Mouse (Mus musculus) heart, embryonic 10.5 days (tissue): ENCODE measurements at regions not wholly inside any gene's neighbourhood (a gene's known extent, or its start where the extent isn't known, plus 50 kb on each side); places are given as distances from the start of the nearest gene placed in this dataset.

Experiments
- DNase-seq: peaks from one replicate; pipeline ENCODE4 v3.0.0-alpha.2; 2017; ENCODE audit warnings: low spot score
- H3K27ac ChIP-seq: fragments of 300-500 bp; sonication (generic); 2 replicates; pipeline ENCODE4 v1.5.1; 2016; ENCODE audit warnings: mild to moderate bottlenecking
- H3K27me3 ChIP-seq: fragments of 300-500 bp; sonication (generic); 2 replicates; pipeline ENCODE4 v1.6.1; 2016; ENCODE audit warnings: mild to moderate bottlenecking; ENCODE audit not compliant: poor library complexity, insufficient read depth, severe bottlenecking
- H3K36me3 ChIP-seq: fragments of 300-500 bp; sonication (generic); 2 replicates; pipeline ENCODE4 v1.6.1; 2016; ENCODE audit warnings: mild to moderate bottlenecking, moderate library complexity
- H3K4me1 ChIP-seq: fragments of 300-500 bp; sonication (generic); 2 replicates; pipeline ENCODE4 v1.6.1; 2016; ENCODE audit warnings: mild to moderate bottlenecking
- H3K4me3 ChIP-seq: fragments of 300-500 bp; sonication (generic); 2 replicates; pipeline ENCODE4 v1.5.1; 2016; ENCODE audit warnings: mild to moderate bottlenecking, moderate library complexity
- H3K9me3 ChIP-seq: fragments of 300-500 bp; sonication (generic); 2 replicates; pipeline ENCODE4 v1.6.1; 2016; ENCODE audit warnings: mild to moderate bottlenecking, moderate library complexity
- WGBS: fragments of 180-500 bp; shearing (Covaris S2); methylation state at CpG from one replicate; pipeline ENCODE4 v1.1.7; 2016; 5-methylcytosine and 5-hydroxymethylcytosine counted together

DNA sequence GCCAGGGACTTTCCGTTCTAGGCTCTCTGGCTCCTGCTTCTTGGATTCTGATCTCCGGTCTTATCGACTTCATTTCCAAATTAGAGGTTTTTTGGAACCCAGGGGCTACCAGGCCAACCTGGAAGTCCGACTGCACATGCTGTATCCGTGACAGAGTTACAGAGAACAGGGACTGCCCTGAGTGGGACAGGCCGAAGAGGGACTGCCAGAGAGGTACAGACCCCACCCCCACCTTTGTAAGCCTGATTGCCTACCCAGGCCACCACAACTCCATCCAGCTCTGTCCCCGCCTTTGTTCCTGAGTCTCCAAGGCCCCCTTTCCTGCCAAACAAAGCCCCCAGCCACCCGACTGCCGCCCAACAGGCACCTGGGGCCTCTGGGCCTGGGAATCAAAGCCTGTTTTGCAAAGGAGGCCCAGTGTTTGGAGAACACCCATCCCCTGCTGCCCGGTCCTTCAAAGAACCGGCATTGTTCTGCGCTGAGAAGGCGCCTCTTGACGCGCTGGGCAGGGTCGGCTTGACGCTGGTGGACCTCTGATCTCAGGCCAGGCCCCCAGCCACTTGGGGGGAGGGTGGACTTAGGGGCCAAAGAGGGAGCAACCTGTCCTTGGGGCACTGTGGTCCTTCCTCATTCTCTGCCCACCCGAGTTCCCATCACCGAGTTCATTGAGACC is 64.4 kb upstream of the Slc2a1 start:
- WGBS, result 56% methylated on average over 19 of the region's 19 CpGs
- Histone ChIP-seq H3K27me3 (no peaks in the 10 kb centered on the region), H3K27ac (peak overlapping the region; percentile 86), H3K36me3 (no peaks in the 10 kb centered on the region), H3K4me3 (no peak overlapping the region), H3K4me1 (peaks cover 33% of the 10 kb centered on the region), H3K9me3 (no peaks in the 10 kb centered on the region)
- no peak for DNase-seq

DNA sequence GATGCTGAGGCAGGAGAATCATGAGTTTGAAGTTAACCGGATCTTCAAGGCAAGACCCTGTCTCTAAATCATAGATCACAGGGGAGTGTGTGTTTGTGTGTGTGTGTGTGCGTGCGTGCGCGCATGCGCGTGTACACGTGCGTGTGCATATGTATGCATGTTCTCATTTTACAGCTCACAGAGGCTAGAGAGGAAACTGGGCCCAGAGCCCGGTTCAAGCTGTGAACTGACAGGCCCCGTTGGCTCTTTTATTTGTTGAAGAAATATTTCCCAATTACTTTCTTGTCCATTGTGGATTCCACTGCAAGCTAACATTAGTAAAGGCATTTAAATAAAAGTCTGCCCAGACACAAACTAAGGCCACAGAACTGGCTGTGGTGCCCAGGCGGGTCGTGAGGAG is 63.7 kb upstream of the Slc2a1 start:
- DNase-seq, result no peak
- H3K36me3 ChIP-seq, result no peaks in the 10 kb centered on the region
- H3K4me3 ChIP-seq, result no peak overlapping the region
- no peaks in the 10 kb centered on the region for H3K27me3 ChIP-seq
- no peaks in the 10 kb centered on the region for H3K9me3 ChIP-seq
- H3K4me1 ChIP-seq, result peaks cover 37% of the 10 kb centered on the region
- peak overlapping the region; percentile 86 for H3K27ac ChIP-seq
- 94% methylated on average over 13 of the region's 13 CpGs for WGBS

DNA sequence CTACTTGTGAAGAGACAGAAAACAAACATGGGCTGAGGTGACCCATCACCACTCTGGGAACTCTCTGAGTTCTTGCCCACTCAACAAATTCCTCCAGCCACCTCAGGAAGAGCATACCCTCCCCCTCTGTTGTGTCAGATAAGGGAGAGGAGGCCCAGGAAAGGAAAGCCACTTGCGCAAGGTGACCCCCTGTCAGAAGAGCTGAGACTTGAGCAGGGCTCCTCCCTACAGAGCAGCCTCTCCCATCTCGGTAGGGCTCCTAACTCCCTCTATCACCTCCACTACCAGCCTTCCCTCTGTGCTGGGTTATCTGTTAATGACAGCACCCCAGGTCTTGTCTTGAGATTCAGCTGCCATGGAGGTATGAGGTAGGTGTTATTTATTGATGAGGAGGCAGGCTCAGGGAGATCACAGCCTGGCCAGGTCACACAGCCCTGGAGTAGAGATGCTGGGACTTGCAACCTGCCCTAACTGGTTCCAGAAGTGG is 57.6 kb upstream of the Slc2a1 start:
- DNase-seq, result peak; percentile 94
- peak overlapping the region; percentile 88 for H3K27ac ChIP-seq
- WGBS, result 34% methylated on average over 2 of the region's 2 CpGs
- H3K4me3 ChIP-seq, result peak overlapping the region; percentile 31
- H3K9me3 ChIP-seq, result no peaks in the 10 kb centered on the region
- no peaks in the 10 kb centered on the region for H3K27me3 ChIP-seq
- no peaks in the 10 kb centered on the region for H3K36me3 ChIP-seq
- H3K4me1 ChIP-seq, result peaks cover 59% of the 10 kb centered on the region

DNA sequence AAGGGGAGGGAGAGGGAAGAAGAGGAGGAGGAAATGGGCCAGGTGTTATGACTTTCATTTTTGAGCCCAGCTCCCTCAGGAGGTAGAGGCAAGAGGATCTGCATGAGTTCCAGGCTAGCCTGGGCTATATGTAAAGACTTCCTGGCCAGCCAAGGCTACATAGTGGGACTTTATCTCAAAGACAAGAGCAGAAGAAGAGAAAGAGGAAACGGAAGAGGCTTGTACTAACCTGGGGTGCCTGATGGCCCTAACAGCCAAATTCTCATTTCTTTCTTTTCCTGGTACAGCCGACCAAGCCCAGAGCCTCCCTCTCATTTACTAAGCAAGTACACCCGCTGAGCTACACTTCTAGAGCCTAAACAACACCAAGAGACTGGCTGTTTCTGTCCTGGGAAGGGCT is 56.0 kb upstream of the Slc2a1 start:
- peak overlapping the region; percentile 62 for H3K27ac ChIP-seq
- 74% methylated on average over 3 of the region's 3 CpGs for WGBS
- H3K27me3 ChIP-seq, result no peaks in the 10 kb centered on the region
- H3K36me3 ChIP-seq, result no peaks in the 10 kb centered on the region
- no peak overlapping the region for H3K4me3 ChIP-seq
- no peak for DNase-seq
- peaks cover 58% of the 10 kb centered on the region for H3K4me1 ChIP-seq
- H3K9me3 ChIP-seq, result no peaks in the 10 kb centered on the region

DNA sequence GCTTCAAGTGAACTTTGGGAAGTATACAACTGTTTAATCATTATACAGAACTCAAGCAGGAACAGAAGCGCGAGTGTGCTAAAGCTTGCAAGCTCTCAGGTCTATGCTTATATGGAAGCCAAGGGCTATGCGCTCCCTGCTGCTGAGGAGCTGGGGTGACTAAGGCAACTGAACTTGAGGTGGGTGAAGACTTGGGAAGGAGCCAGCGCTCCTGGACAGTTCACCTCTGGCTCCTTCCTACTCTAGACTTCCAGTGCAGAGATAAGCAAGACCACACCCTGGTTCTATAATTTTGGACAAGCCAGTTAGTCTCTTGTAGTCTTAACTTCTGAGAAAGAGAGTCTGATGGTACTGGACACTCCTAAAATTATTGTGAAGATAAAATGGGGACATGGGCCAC is 55.3 kb upstream of the Slc2a1 start:
- Histone ChIP-seq H3K27ac (peak overlapping the region; percentile 62), H3K9me3 (no peaks in the 10 kb centered on the region), H3K27me3 (no peaks in the 10 kb centered on the region), H3K4me3 (no peak overlapping the region), H3K4me1 (peaks cover 55% of the 10 kb centered on the region), H3K36me3 (no peaks in the 10 kb centered on the region)
- 87% methylated on average over 4 of the region's 4 CpGs for WGBS
- DNase-seq, result no peak

DNA sequence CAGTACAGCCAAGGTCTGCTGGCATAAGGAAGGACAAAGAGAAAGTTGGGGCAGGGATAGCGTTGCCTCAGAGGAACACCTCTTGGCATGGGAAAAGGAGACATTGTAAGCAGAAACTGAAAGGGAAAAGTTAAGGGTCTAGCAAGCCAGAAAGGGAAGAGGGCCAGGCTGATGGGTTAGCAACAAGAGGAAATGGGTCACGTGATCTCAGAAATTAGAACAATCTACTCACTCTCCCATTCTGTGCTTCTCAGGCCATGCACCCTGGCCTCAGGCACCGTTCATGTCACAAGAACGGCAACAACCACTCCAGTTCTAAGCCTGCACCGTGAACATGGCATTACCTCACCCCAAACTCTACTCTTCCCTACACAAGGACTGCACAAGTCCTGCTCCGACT is 54.8 kb upstream of the Slc2a1 start:
- H3K9me3 ChIP-seq, result no peaks in the 10 kb centered on the region
- H3K4me1 ChIP-seq, result peaks cover 55% of the 10 kb centered on the region
- 66% methylated on average over 6 of the region's 6 CpGs for WGBS
- H3K4me3 ChIP-seq, result no peak overlapping the region
- H3K36me3 ChIP-seq, result no peaks in the 10 kb centered on the region
- H3K27me3 ChIP-seq, result no peaks in the 10 kb centered on the region
- H3K27ac ChIP-seq, result peak overlapping the region; percentile 62
- DNase-seq, result no peak

DNA sequence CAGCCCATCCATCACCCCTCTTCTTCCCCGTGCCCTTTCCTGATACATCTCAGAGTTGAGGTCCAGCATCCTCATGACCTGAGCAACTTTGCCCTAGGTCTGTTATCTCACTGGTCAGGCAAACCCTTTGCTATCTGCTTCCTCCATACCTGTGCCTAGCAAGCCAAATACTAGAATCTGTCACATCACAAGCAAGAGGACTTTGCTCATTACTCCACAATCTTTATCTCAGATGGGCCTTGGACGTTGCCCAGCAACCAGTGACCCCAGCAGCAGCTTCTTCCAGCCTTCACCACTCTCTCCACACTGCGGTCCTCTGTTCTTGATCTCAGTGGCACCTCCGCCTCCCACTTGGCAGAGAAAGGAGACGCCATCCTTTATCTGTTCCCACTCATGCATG is 54.4 kb upstream of the Slc2a1 start:
- H3K4me1 ChIP-seq, result peaks cover 56% of the 10 kb centered on the region
- H3K9me3 ChIP-seq, result no peaks in the 10 kb centered on the region
- H3K4me3 ChIP-seq, result no peak overlapping the region
- H3K36me3 ChIP-seq, result no peaks in the 10 kb centered on the region
- H3K27me3 ChIP-seq, result no peaks in the 10 kb centered on the region
- WGBS, result 28% methylated on average over 5 of the region's 5 CpGs
- H3K27ac ChIP-seq, result peak overlapping the region; percentile 62
- DNase-seq, result peak; percentile 94

DNA sequence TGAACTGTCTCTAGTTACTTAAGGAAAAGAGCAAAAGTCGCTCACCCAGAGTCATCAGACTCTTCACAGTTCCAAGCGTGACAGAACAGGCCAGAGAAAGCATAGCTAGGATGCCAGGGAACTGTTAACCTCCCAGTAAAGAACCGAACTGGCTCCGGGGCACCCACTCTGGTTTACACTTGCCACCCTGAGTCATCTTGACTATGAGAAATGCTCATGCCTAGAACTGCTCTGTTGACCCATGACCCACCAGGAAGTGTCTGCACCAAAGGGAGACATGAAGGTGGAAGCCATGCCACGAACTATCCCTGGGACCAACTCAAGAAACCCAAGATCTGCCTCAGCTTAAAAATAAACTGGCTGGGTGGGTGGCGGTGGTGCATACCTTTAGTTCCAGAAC is 51.3 kb upstream of the Slc2a1 start:
- H3K27me3 ChIP-seq, result no peaks in the 10 kb centered on the region
- DNase-seq, result no peak
- H3K27ac ChIP-seq, result 0 out of 2 replicates have a peak overlapping the region, but pooled peaks have one; percentile 56
- no peaks in the 10 kb centered on the region for H3K36me3 ChIP-seq
- peaks cover 42% of the 10 kb centered on the region for H3K4me1 ChIP-seq
- no peaks in the 10 kb centered on the region for H3K9me3 ChIP-seq
- H3K4me3 ChIP-seq, result no peak overlapping the region
- 83% methylated on average over 6 of the region's 6 CpGs for WGBS

DNA sequence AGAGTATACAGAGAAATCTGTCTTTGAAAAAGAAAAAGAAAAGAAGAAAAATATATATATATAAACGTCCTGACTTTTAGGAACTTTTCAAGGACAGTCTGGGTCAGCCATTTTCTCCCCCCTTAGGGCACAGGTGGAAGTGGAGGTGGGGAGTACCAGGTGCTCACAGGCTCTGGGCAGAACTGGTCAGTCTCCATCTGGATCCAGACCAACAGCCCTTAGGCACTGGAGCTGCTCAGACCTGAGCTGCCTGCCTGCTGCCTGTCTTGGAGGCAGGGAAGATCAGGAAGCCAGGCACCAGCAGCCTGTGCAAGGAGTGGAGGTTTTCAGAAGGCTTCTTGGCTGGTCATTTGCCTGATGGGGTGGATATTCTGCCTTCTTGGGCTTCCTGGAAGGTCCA is 50.7 kb upstream of the Slc2a1 start:
- DNase-seq, result no peak
- no peaks in the 10 kb centered on the region for H3K27me3 ChIP-seq
- no peaks in the 10 kb centered on the region for H3K36me3 ChIP-seq
- peaks cover 36% of the 10 kb centered on the region for H3K4me1 ChIP-seq
- no peak overlapping the region for H3K4me3 ChIP-seq
- WGBS, result 84% methylated on average over 1 of the region's 1 CpGs
- H3K27ac ChIP-seq, result peak overlapping the region; percentile 69; the same call in 1 of the 2 replicates
- H3K9me3 ChIP-seq, result no peaks in the 10 kb centered on the region
